Mouse (Mus musculus): ENCODE data around the gene Olfr553. TPM values are rescaled to one million over a fixed set of nuclear protein-coding genes. Genes with fewer than 3 reads are reported as not detected.
"Not testable (repeated sequence)": the region's sequence is repeated elsewhere in the genome, so short reads cannot be mapped to it uniquely, and the experiment has no call there.

Olfr553 gene
- polyA plus RNA-seq (2021), result not detected

GRCm38 (mm10) chr7:102618118-102618517 is at the start of gene Olfr553:
Gene Olfr553, minus strand, starts transcription at chr7:102618218.
- in situ Hi-C loops (cut with MboI; ENCODE audit: low pct_unique_long_range_greater_than_20kb), result no loop called here
- no peak for DNase-seq (ENCODE audit: low read depth, low spot score)
- H3K27me3 ChIP-seq, result peaks cover 17% of the 10 kb centered on the region
- no peak for TF ChIP-seq CTCF (IDR thresholded peaks at IDR 0.05)
- POLR2A ChIA-PET, result no interaction called here
- CTCF ChIA-PET, result no interaction called here
- ATAC-seq, result no peak

GRCm38 (mm10) chr7:102665378-102665777 is 47.4 kb upstream of the Olfr553 start:
- peak; percentile 45 for TF ChIP-seq CTCF (IDR thresholded peaks at IDR 0.05)
- ChIA-PET POLR2A (no interaction called here), CTCF (interaction anchor here (1.2 kb wide), 2 partner anchors 15 to 19 kb away, joined by 3 to 4 read pairs; no protein-coding TSS in a partner anchor)
- no peak for ATAC-seq
- no peak for DNase-seq (ENCODE audit: low read depth, low spot score)
- in situ Hi-C loops (cut with MboI; ENCODE audit: low pct_unique_long_range_greater_than_20kb), result loop anchor here (5.0 kb wide), 1 partner anchor 257 kb away; the partner anchor contains the start of gene Olfr572
- H3K27me3 ChIP-seq, result peaks cover 23% of the 10 kb centered on the region

GRCm38 (mm10) chr7:102664599-102664998 is 46.6 kb upstream of the Olfr553 start, which contains the start of gene Olfr556:
Gene Olfr556, plus strand, starts transcription at chr7:102664899.
- no peak for TF ChIP-seq CTCF (IDR thresholded peaks at IDR 0.05)
- peaks cover 23% of the 10 kb centered on the region for H3K27me3 ChIP-seq
- CTCF ChIA-PET, result interaction anchor here (1.2 kb wide), 1 partner anchor 20 kb away, joined by 4 read pairs; no protein-coding TSS in a partner anchor
- DNase-seq (ENCODE audit: low read depth, low spot score), result no peak
- in situ Hi-C loops (cut with MboI; ENCODE audit: low pct_unique_long_range_greater_than_20kb), result no loop called here
- POLR2A ChIA-PET, result no interaction called here
- no peak for ATAC-seq

- ATAC-seq (no peak), DNase-seq (ENCODE audit: low read depth, low spot score) (no peak)
- ChIA-PET POLR2A (no interaction called here), CTCF (interaction anchor here (1.4 kb wide), 1 partner anchor 8 kb away, joined by 3 read pairs; no protein-coding TSS in a partner anchor)
- no peak for TF ChIP-seq CTCF (IDR thresholded peaks at IDR 0.05)
- H3K27me3 ChIP-seq, result peaks cover 20% of the 10 kb centered on the region
- in situ Hi-C loops (cut with MboI; ENCODE audit: low pct_unique_long_range_greater_than_20kb), result no loop called here
Observed at GRCm38 (mm10) chr7:102658523-102658922, 40.5 kb upstream of the Olfr553 start, which contains the start of gene Olfr555. Gene Olfr555, plus strand, starts transcription at chr7:102658823.

- POLR2A ChIA-PET; CTCF ChIA-PET; ATAC-seq; DNase-seq (ENCODE audit: low read depth, low spot score); in situ Hi-C loops (cut with MboI; ENCODE audit: low pct_unique_long_range_greater_than_20kb); H3K27me3 ChIP-seq: not testable (repeated sequence)
Observed at GRCm38 (mm10) chr7:102644945-102645344, 26.9 kb upstream of the Olfr553 start.

- no peak for TF ChIP-seq CTCF (IDR thresholded peaks at IDR 0.05)
- ATAC-seq (no peak), DNase-seq (ENCODE audit: low read depth, low spot score) (no peak)
- ChIA-PET POLR2A (no interaction called here), CTCF (interaction anchor here (3.6 kb wide), 1 partner anchor 125 kb away, joined by 17 read pairs; no protein-coding TSS in a partner anchor)
- peaks cover 16% of the 10 kb centered on the region for H3K27me3 ChIP-seq
- in situ Hi-C loops (cut with MboI; ENCODE audit: low pct_unique_long_range_greater_than_20kb), result loop anchor here (5.0 kb wide), 1 partner anchor 131 kb away; no protein-coding TSS in a partner anchor
Observed at GRCm38 (mm10) chr7:102638132-102638531, 20.1 kb upstream of the Olfr553 start, which contains the start of gene Olfr554. Gene Olfr554, plus strand, starts transcription at chr7:102638432.

GRCm38 (mm10) chr7:102636665-102637064 is 18.6 kb upstream of the Olfr553 start:
- DNase-seq (ENCODE audit: low read depth, low spot score) (peak; percentile 2), ATAC-seq (peak; percentile 51)
- TF ChIP-seq CTCF (IDR thresholded peaks at IDR 0.05), result peak; percentile 49
- ChIA-PET POLR2A (no interaction called here), CTCF (interaction anchor here (1.5 to 3.6 kb wide), 2 partner anchors 124 to 129 kb away, joined by 4 to 17 read pairs; no protein-coding TSS in a partner anchor)
- in situ Hi-C loops (cut with MboI; ENCODE audit: low pct_unique_long_range_greater_than_20kb), result loop anchor here (5.0 kb wide), 1 partner anchor 129 kb away; no protein-coding TSS in a partner anchor
- peaks cover 16% of the 10 kb centered on the region for H3K27me3 ChIP-seq

GRCm38 (mm10) chr7:102620368-102620767 is 2.4 kb upstream of the Olfr553 start:
- POLR2A ChIA-PET; H3K27me3 ChIP-seq; DNase-seq (ENCODE audit: low read depth, low spot score); CTCF ChIA-PET; ATAC-seq; in situ Hi-C loops (cut with MboI; ENCODE audit: low pct_unique_long_range_greater_than_20kb): not testable (repeated sequence)

GRCm38 (mm10) chr7:102619608-102620007 is 1.6 kb upstream of the Olfr553 start:
- in situ Hi-C loops (cut with MboI; ENCODE audit: low pct_unique_long_range_greater_than_20kb), result no loop called here
- no peak for TF ChIP-seq CTCF (IDR thresholded peaks at IDR 0.05)
- CTCF ChIA-PET, result no interaction called here

GRCm38 (mm10) chr7:102597378-102598031 is 20.5 kb downstream of the Olfr553 start, which contains the start of gene Olfr552:
Gene Olfr552, plus strand, starts transcription at chr7:102597770.
- in situ Hi-C loops (cut with MboI; ENCODE audit: low pct_unique_long_range_greater_than_20kb), result no loop called here
- no peak for TF ChIP-seq CTCF (IDR thresholded peaks at IDR 0.05)
- ChIA-PET CTCF (no interaction called here), POLR2A (no interaction called here)
- DNase-seq (ENCODE audit: low read depth, low spot score), result no peak
- ATAC-seq, result no peak
- H3K27me3 ChIP-seq, result peaks cover 5% of the 10 kb centered on the region

More at GRCm38 (mm10) chr7:102619608-102620007, 1.6 kb upstream of the Olfr553 start:
- POLR2A ChIA-PET, result no interaction called here
- DNase-seq (ENCODE audit: low read depth, low spot score) (no peak), ATAC-seq (no peak)
- peaks cover 11% of the 10 kb centered on the region for H3K27me3 ChIP-seq

GRCm38 (mm10) chr7:102591786-102592185 is 26.2 kb downstream of the Olfr553 start, which contains the start of gene Olfr551:
Gene Olfr551, minus strand, starts transcription at chr7:102591886.
- no peaks in the 10 kb centered on the region for H3K27me3 ChIP-seq
- no peak for TF ChIP-seq CTCF (IDR thresholded peaks at IDR 0.05)
- ChIA-PET POLR2A (no interaction called here), CTCF (no interaction called here)
- DNase-seq (ENCODE audit: low read depth, low spot score) (no peak), ATAC-seq (no peak)
- in situ Hi-C loops (cut with MboI; ENCODE audit: low pct_unique_long_range_greater_than_20kb), result no loop called here
